Mouse (Mus musculus): ENCODE data around the gene Slc26a10.

The Slc26a10 gene

GRCm38 (mm10) chr10:127182624-127183023 lies 2.2 kb upstream of the Slc26a10 start:
- DNase-seq (ENCODE audit: low read depth), result no peak

GRCm38 (mm10) chr10:127181566-127181965 lies 1.1 kb upstream of the Slc26a10 start:
- no peak for DNase-seq (ENCODE audit: low read depth)

GRCm38 (mm10) chr10:127180695-127181047 lies 226 bp upstream of the Slc26a10 start:
- DNase-seq (ENCODE audit: low read depth), result no peak

GRCm38 (mm10) chr10:127178286-127179027 lies 2.0 kb downstream of the Slc26a10 start:
- peak; percentile 1 for DNase-seq (ENCODE audit: low read depth)

- peak; percentile 80 for DNase-seq (ENCODE audit: low read depth)
These were observed 2.7 kb downstream of the Slc26a10 start for GRCm38 (mm10) chr10:127177719-127178118.

- DNase-seq (ENCODE audit: low read depth), result no peak
These were observed 3.2 kb downstream of the Slc26a10 start for GRCm38 (mm10) chr10:127177235-127177634.

- DNase-seq (ENCODE audit: low read depth), result peak; percentile 1
These were observed 3.7 kb downstream of the Slc26a10 start for GRCm38 (mm10) chr10:127176756-127177155.

- peak; percentile 3 for DNase-seq (ENCODE audit: low read depth)
These were observed 4.2 kb downstream of the Slc26a10 start for GRCm38 (mm10) chr10:127176228-127176627.

GRCm38 (mm10) chr10:127174170-127174569 lies 6.3 kb downstream of the Slc26a10 start:
- peak; percentile 1 for DNase-seq (ENCODE audit: low read depth)

GRCm38 (mm10) chr10:127173148-127174065 lies 7.0 kb downstream of the Slc26a10 start:
- DNase-seq (ENCODE audit: low read depth), result peak; percentile 1

- DNase-seq (ENCODE audit: low read depth), result peak; percentile 1
These were observed 8.7 kb downstream of the Slc26a10 start for GRCm38 (mm10) chr10:127171631-127172200.

- peak; percentile 88 for DNase-seq (ENCODE audit: low read depth)
These were observed 9.6 kb downstream of the Slc26a10 start for GRCm38 (mm10) chr10:127170837-127171272.

GRCm38 (mm10) chr10:127170002-127170401 lies 10.4 kb downstream of the Slc26a10 start:
- peak; percentile 24 for DNase-seq (ENCODE audit: low read depth)

- DNase-seq (ENCODE audit: low read depth), result peak; percentile 68
These were observed 12.7 kb downstream of the Slc26a10 start for GRCm38 (mm10) chr10:127167614-127168192.

GRCm38 (mm10) chr10:127166771-127167613 lies 13.5 kb downstream of the Slc26a10 start:
- peak; percentile 2 for DNase-seq (ENCODE audit: low read depth)

GRCm38 (mm10) chr10:127166404-127166715 lies 14.1 kb downstream of the Slc26a10 start:
- DNase-seq (ENCODE audit: low read depth), result no peak

GRCm38 (mm10) chr10:127165654-127166403 lies 14.6 kb downstream of the Slc26a10 start:
- peak; percentile 43 for DNase-seq (ENCODE audit: low read depth)

- no peak for DNase-seq (ENCODE audit: low read depth)
These were observed 15.1 kb downstream of the Slc26a10 start for GRCm38 (mm10) chr10:127165354-127165653.

- DNase-seq (ENCODE audit: low read depth), result peak; percentile 90
These were observed 15.7 kb downstream of the Slc26a10 start, which contains the start of gene B4galnt1 for GRCm38 (mm10) chr10:127164631-127165353. Gene B4galnt1, plus strand, starts transcription at chr10:127165225.

GRCm38 (mm10) chr10:127164190-127164589 lies 16.3 kb downstream of the Slc26a10 start:
- peak; percentile 1 for DNase-seq (ENCODE audit: low read depth)

Data from NIH3T3 (cell line).